Mouse (Mus musculus) liver, postnatal 0 days (tissue): ENCODE data around the gene Tmem131. TPM values are rescaled to one million over a fixed set of nuclear protein-coding genes. Genes with fewer than 3 reads are reported as not detected.

ENCODE experiments used
- ATAC-seq: fragments of 200-750 bp; cut with Nextera tagmentation; 2 replicates; pipeline ENCODE4 v1.8.0; 2017; ENCODE audit warnings: mild to moderate bottlenecking, moderate library complexity
- DNase-seq: peaks from one replicate; pipeline ENCODE4 v3.0.0-alpha.2; 2016
- H3K27ac ChIP-seq: fragments of 300-500 bp; sonication (generic); 2 replicates; pipeline ENCODE4 v1.5.1; 2014; ENCODE audit warnings: antibody characterized with exemption, moderate library complexity, mild to moderate bottlenecking, low read depth
- H3K27me3 ChIP-seq: fragments of 300-500 bp; sonication (generic); 2 replicates; pipeline ENCODE4 v1.6.1; 2014; ENCODE audit warnings: low read length, control low read depth, mixed read lengths; ENCODE audit not compliant: insufficient read depth
- H3K36me3 ChIP-seq: fragments of 300-500 bp; sonication (generic); replicated peaks from 2 replicates; pipeline ENCODE4 v1.6.1; 2014; ENCODE audit warnings: mild to moderate bottlenecking, control low read depth, low read length, moderate library complexity, mixed read lengths; ENCODE audit not compliant: insufficient read depth
- H3K4me1 ChIP-seq: fragments of 300-500 bp; sonication (generic); 2 replicates; pipeline ENCODE4 v1.6.1; 2014; ENCODE audit warnings: antibody characterized with exemption, mild to moderate bottlenecking, control low read depth; ENCODE audit not compliant: insufficient read depth
- H3K4me2 ChIP-seq: fragments of 300-500 bp; sonication (generic); 2 replicates; pipeline ENCODE4 v1.6.1; 2014; ENCODE audit warnings: low read depth, mild to moderate bottlenecking, low read length, moderate library complexity, mixed read lengths
- H3K4me3 ChIP-seq: fragments of 300-500 bp; sonication (generic); 2 replicates; pipeline ENCODE4 v1.5.1; 2014; ENCODE audit warnings: low read depth, low read length
- H3K9ac ChIP-seq: fragments of 300-500 bp; sonication (generic); replicated peaks from 2 replicates; pipeline ENCODE4 v1.6.1; 2014; ENCODE audit warnings: mild to moderate bottlenecking, moderate library complexity
- H3K9me3 ChIP-seq: fragments of 300-500 bp; sonication (generic); 2 replicates; pipeline ENCODE4 v1.6.1; 2016; ENCODE audit warnings: mild to moderate bottlenecking, control low read depth, low read length, mixed read lengths
- CTCF ChIP-seq: sonication (generic); IDR thresholded peaks from 2 replicates; pipeline ENCODE4 v1.5.1; 2016; ENCODE audit warnings: antibody characterized with exemption, low read depth
- EP300 ChIP-seq: IDR thresholded peaks from 2 replicates; pipeline ENCODE4 v1.6.1; 2016; ENCODE audit warnings: antibody characterized with exemption, low read depth, mild to moderate bottlenecking
- WGBS: fragments of 180-500 bp; shearing (Covaris S2); extraction: QIAGEN DNeasy Blood & Tissue Kit; methylation state at CpG from one replicate; pipeline ENCODE4 v1.1.7; 2014; ENCODE audit not compliant: insufficient replicate concordance; 5-methylcytosine and 5-hydroxymethylcytosine counted together
- polyA plus RNA-seq: library from polyadenylated mRNA; unstranded; fragments of >200 nt; fragmentation: Nextera tagmentation; extraction: Ambion mirVana; gene quantifications from 2 replicates; pipeline ENCODE4 v1.2.1, GENCODE M21; 2015

The Tmem131 gene
- polyA plus RNA-seq, 1 experiment from 2014 or later, result 6.1 TPM

GRCm38 (mm10) chr1:36744268-36744944 lies 199.1 kb downstream of the Tmem131 start:
- Histone ChIP-seq H3K4me3 (no peak overlapping the region), H3K9ac (no peak overlapping the region), H3K9me3 (no peaks in the 10 kb centered on the region), H3K4me1 (no peaks in the 10 kb centered on the region), H3K4me2 (no peak overlapping the region), H3K27me3 (peaks cover 4% of the 10 kb centered on the region; the same call in 1 of the 2 replicates), H3K36me3 (no peaks in the 10 kb centered on the region), H3K27ac (no peak overlapping the region)
- WGBS, result 23% methylated on average over 17 of the region's 17 CpGs
- ATAC-seq (no peak), DNase-seq (peak; percentile 76)
- TF ChIP-seq CTCF (peak; percentile 85), EP300 (no peak)

- no peak overlapping the region for H3K9ac ChIP-seq
- ATAC-seq (no peak), DNase-seq (no peak)
- H3K9me3 ChIP-seq, result no peaks in the 10 kb centered on the region
- WGBS, result 54% methylated on average over 9 of the region's 9 CpGs
- no peak overlapping the region for H3K4me3 ChIP-seq
- H3K36me3 ChIP-seq, result no peaks in the 10 kb centered on the region
- H3K4me2 ChIP-seq, result no peak overlapping the region
- H3K27ac ChIP-seq, result no peak overlapping the region
- TF ChIP-seq CTCF (no peak), EP300 (no peak)
- peaks cover 4% of the 10 kb centered on the region; the same call in 1 of the 2 replicates for H3K27me3 ChIP-seq
- H3K4me1 ChIP-seq, result no peaks in the 10 kb centered on the region
Measured at GRCm38 (mm10) chr1:36743046-36743445, 200.4 kb downstream of the Tmem131 start.

Other genes starting within 250 kb of the Tmem131 start
- gene 4933424G06Rik, start 233.5 kb downstream of the Tmem131 start, polyA plus RNA-seq, result not detected in 2 replicates
- 19.3 and 21.3 TPM in 2 replicates for gene Actr1b, start 229.2 kb downstream of the Tmem131 start, polyA plus RNA-seq
- 0.31 and 0.67 TPM in 2 replicates for gene Zap70, start 181.9 kb downstream of the Tmem131 start, polyA plus RNA-seq
- gene Vwa3b, start 82.9 kb upstream of the Tmem131 start, polyA plus RNA-seq, result 1.1 and 1.8 TPM in 2 replicates